Mouse (Mus musculus): ENCODE results near the gene Cd5. TPM values are rescaled to one million over a fixed set of nuclear protein-coding genes. Genes with fewer than 3 reads are reported as not detected.

Cd5 gene
- polyA plus RNA-seq, 1 experiment from 2014 or later: 1.4 TPM

Other genes with a start within 250 kb of the Cd5 start
- 31.7 and 34.9 TPM in 2 replicates for gene Cpsf7, start 213.7 kb downstream of the Cd5 start, polyA plus RNA-seq (2014; fragmentation: Nextera tagmentation; extraction: Ambion mirVana)
- 52.2 and 54.0 TPM in 2 replicates for gene Sdhaf2, start 212.9 kb downstream of the Cd5 start, polyA plus RNA-seq (2014; fragmentation: Nextera tagmentation; extraction: Ambion mirVana)
- 19.3 and 26.0 TPM in 2 replicates for gene Tmem216, start 182.8 kb downstream of the Cd5 start, polyA plus RNA-seq (2014; fragmentation: Nextera tagmentation; extraction: Ambion mirVana)
- gene Cyb561a3, start 161.8 kb downstream of the Cd5 start, polyA plus RNA-seq (2014; fragmentation: Nextera tagmentation; extraction: Ambion mirVana): 19.2 and 19.9 TPM in 2 replicates
- 26.5 and 27.6 TPM in 2 replicates for gene Tmem138, start 161.6 kb downstream of the Cd5 start, polyA plus RNA-seq (2014; fragmentation: Nextera tagmentation; extraction: Ambion mirVana)
- gene Ddb1, start 133.7 kb downstream of the Cd5 start, polyA plus RNA-seq (2014; fragmentation: Nextera tagmentation; extraction: Ambion mirVana): 251 and 258 TPM in 2 replicates
- 8.6 and 11.2 TPM in 2 replicates for gene Tkfc, start 133.3 kb downstream of the Cd5 start, polyA plus RNA-seq (2014; fragmentation: Nextera tagmentation; extraction: Ambion mirVana)
- gene Vwce, start 104.8 kb downstream of the Cd5 start, polyA plus RNA-seq (2014; fragmentation: Nextera tagmentation; extraction: Ambion mirVana): 0.36 and 0.51 TPM in 2 replicates
- not detected in 2 replicates for gene Pga5, start 60.9 kb downstream of the Cd5 start, polyA plus RNA-seq (2014; fragmentation: Nextera tagmentation; extraction: Ambion mirVana)
- 28.4 and 30.0 TPM in 2 replicates for gene Vps37c, start 50.3 kb downstream of the Cd5 start, polyA plus RNA-seq (2014; fragmentation: Nextera tagmentation; extraction: Ambion mirVana)
- not detected in 2 replicates for gene Cd6, start 91.1 kb upstream of the Cd5 start, polyA plus RNA-seq (2014; fragmentation: Nextera tagmentation; extraction: Ambion mirVana)
- 0.46 and 0.66 TPM in 2 replicates for gene Slc15a3, start 100.7 kb upstream of the Cd5 start, polyA plus RNA-seq (2014; fragmentation: Nextera tagmentation; extraction: Ambion mirVana)
- gene Tmem132a, start 130.9 kb upstream of the Cd5 start, polyA plus RNA-seq (2014; fragmentation: Nextera tagmentation; extraction: Ambion mirVana): 31.6 and 37.0 TPM in 2 replicates
- gene Tmem109, start 143.0 kb upstream of the Cd5 start, polyA plus RNA-seq (2014; fragmentation: Nextera tagmentation; extraction: Ambion mirVana): 92.4 and 94.5 TPM in 2 replicates
- 32.0 and 35.3 TPM in 2 replicates for gene Prpf19, start 156.2 kb upstream of the Cd5 start, polyA plus RNA-seq (2014; fragmentation: Nextera tagmentation; extraction: Ambion mirVana)
- not detected in 2 replicates for gene Zp1, start 181.6 kb upstream of the Cd5 start, polyA plus RNA-seq (2014; fragmentation: Nextera tagmentation; extraction: Ambion mirVana)
- 0.07 and 0.22 TPM in 2 replicates for gene Ptgdr2, start 198.2 kb upstream of the Cd5 start, polyA plus RNA-seq (2014; fragmentation: Nextera tagmentation; extraction: Ambion mirVana)
- 12.9 and 14.7 TPM in 2 replicates for gene Ccdc86, start 210.3 kb upstream of the Cd5 start, polyA plus RNA-seq (2014; fragmentation: Nextera tagmentation; extraction: Ambion mirVana)
- gene Ms4a10, start 235.7 kb upstream of the Cd5 start, polyA plus RNA-seq (2014; fragmentation: Nextera tagmentation; extraction: Ambion mirVana): not detected in 2 replicates